Mouse (Mus musculus) heart, embryonic 10.5 days (tissue): ENCODE measurements around the gene Lonp1. TPM values are rescaled to one million over a fixed set of nuclear protein-coding genes. Genes with fewer than 3 reads are reported as not detected.
A peak's percentile ranks its signal among the peaks of the same experiment; 100 is the strongest.

Experiments used
- DNase-seq: peaks from one replicate; pipeline ENCODE4 v3.0.0-alpha.2; 2017; ENCODE audit warnings: low spot score
- H3K27ac ChIP-seq: fragments of 300-500 bp; sonication (generic); 2 replicates; pipeline ENCODE4 v1.5.1; 2016; ENCODE audit warnings: mild to moderate bottlenecking
- H3K27me3 ChIP-seq: fragments of 300-500 bp; sonication (generic); 2 replicates; pipeline ENCODE4 v1.6.1; 2016; ENCODE audit warnings: mild to moderate bottlenecking; ENCODE audit not compliant: poor library complexity, insufficient read depth, severe bottlenecking
- H3K36me3 ChIP-seq: fragments of 300-500 bp; sonication (generic); 2 replicates; pipeline ENCODE4 v1.6.1; 2016; ENCODE audit warnings: mild to moderate bottlenecking, moderate library complexity
- H3K4me1 ChIP-seq: fragments of 300-500 bp; sonication (generic); 2 replicates; pipeline ENCODE4 v1.6.1; 2016; ENCODE audit warnings: mild to moderate bottlenecking
- H3K4me3 ChIP-seq: fragments of 300-500 bp; sonication (generic); 2 replicates; pipeline ENCODE4 v1.5.1; 2016; ENCODE audit warnings: mild to moderate bottlenecking, moderate library complexity
- H3K9me3 ChIP-seq: fragments of 300-500 bp; sonication (generic); 2 replicates; pipeline ENCODE4 v1.6.1; 2016; ENCODE audit warnings: mild to moderate bottlenecking, moderate library complexity
- WGBS: fragments of 180-500 bp; shearing (Covaris S2); methylation state at CpG from one replicate; pipeline ENCODE4 v1.1.7; 2016; 5-methylcytosine and 5-hydroxymethylcytosine counted together
- polyA plus RNA-seq: library from polyadenylated mRNA; unstranded; fragments of >200 nt; fragmentation: Nextera tagmentation; extraction: Ambion mirVana; gene quantifications from 2 replicates; pipeline ENCODE4 v1.2.1, GENCODE M21; 2016

The Lonp1 gene
- polyA plus RNA-seq, 1 experiment from 2014 or later = 65.1 TPM

DNA sequence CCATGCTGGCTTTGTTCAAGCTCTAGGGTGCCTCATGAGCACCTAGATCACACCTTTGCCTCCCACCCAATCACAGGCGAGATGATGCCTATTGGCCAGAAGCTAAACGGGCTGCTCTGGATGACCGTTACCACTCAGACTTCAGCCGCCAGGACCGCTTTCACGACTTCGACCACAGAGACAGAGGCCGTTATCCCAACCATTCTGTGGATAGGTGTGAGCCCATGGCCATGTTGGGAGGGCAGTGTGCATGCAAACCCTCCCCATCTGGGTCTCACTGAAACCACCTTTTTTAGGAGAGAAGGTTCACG is 22.7 kb downstream of the Lonp1 start:
- Histone ChIP-seq H3K4me1 (peaks cover 12% of the 10 kb centered on the region), H3K4me3 (no peak overlapping the region), H3K9me3 (no peaks in the 10 kb centered on the region), H3K27ac (no peak overlapping the region), H3K27me3 (no peaks in the 10 kb centered on the region), H3K36me3 (peaks cover 89% of the 10 kb centered on the region)
- 86% methylated on average over 9 of the region's 9 CpGs for WGBS
- no peak for DNase-seq

DNA sequence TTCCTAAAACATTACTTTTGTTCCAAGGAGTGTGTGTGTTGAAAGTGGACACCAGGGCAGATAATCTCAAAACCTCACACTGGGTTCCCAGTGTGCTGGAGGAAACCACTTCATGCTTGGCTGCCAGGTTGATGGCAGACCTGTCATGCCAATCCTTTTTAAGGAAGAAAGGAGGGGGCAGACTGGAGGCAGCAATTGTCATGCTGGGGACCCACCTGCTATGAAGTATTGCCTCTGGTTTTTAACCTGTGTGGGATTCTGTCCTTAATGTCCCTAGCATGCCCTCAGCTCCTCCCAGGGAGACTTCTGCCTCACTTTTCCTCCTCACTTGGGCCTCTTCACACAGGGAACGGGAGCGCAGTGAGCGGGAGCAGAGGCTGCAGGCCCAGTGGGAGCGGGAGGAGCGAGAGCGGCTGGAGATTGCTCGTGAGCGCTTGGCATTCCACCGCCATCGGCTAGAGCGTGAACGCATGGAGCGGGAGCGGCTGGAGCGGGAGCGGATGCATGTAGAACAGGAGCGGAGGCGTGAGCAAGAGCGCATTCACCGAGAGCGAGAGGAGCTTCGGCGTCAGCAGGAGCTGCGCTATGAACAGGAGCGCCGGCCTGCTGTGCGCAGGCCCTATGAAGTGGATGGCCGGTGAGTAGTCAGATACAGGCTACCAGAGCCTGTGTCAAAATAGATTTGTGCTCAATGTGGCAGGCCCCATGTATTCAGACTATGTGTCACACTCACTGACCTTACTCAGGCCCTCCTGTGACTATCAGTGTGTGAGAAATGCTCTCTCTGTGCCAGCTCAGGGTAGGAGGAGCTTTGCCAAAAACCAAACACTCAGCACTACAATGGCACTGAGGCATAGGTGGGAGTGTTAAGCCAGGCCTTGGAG is 23.3 kb downstream of the Lonp1 start:
- WGBS = 94% methylated on average over 28 of the region's 28 CpGs
- Histone ChIP-seq H3K27ac (no peak overlapping the region), H3K9me3 (no peaks in the 10 kb centered on the region)

DNA sequence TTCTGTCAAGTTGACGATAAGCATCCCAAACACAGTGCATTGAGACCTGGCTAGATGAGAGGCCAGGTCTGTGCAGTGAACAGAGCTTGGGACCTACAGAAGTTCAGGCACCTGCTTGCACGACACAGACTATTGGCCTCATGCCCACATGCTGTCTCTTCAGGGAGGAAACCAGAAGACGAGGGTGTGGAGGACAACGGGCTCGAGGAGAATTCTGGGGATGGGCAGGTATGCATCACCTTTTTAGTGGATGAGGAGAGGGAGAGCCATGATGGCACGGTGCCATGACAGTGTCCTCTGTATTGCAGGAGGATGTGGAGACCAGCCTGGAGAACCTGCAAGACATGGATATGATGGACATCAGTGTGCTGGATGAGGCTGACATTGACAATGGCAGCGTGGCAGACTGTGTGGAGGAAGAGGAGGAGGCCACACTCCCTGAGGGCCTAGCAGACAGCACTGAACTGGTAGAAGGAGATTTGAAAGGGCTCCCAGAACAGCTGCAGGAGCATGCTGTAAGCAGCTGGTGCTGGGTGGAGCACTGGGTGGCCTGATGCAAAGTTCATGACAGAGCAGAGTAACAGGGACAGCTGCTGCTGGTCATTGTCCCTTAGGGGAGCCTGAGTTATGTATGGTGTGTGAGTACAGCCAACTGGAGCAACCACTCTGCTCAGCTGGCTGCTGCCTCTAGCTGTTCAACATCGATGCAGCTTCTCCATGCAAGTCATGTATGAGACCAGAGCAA is 33.0 kb downstream of the Lonp1 start:
- Histone ChIP-seq H3K4me3 (no peak overlapping the region), H3K4me1 (no peaks in the 10 kb centered on the region), H3K27me3 (no peaks in the 10 kb centered on the region), H3K9me3 (no peaks in the 10 kb centered on the region), H3K36me3 (peaks cover 97% of the 10 kb centered on the region), H3K27ac (no peak overlapping the region)
- no peak for DNase-seq
- WGBS = 92% methylated on average over 8 of the region's 8 CpGs

More for the DNA sequence above, 23.3 kb downstream of the Lonp1 start:
- H3K27me3 ChIP-seq = no peaks in the 10 kb centered on the region
- H3K4me1 ChIP-seq = peaks cover 6% of the 10 kb centered on the region
- no peak for DNase-seq
- H3K4me3 ChIP-seq = no peak overlapping the region
- peaks cover 89% of the 10 kb centered on the region for H3K36me3 ChIP-seq

DNA sequence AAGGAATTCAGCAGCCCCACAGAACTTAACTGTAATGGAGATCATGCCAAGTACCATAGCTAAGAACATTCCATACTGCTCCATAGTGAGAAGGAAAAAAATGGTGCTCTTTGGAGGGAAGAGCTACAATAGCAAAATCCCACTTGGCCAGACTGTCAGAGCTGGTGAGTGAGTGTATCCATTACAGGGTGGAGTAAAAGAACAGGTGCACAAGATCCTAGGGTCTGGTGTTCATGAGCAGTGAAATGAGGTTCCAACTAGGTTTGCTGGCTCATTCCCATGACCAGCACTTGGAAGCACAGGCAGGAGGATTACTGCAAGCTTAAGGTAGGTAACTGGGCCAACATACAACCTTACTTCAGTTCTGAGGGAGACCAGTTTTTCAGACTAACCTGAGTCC is 34.1 kb downstream of the Lonp1 start:
- H3K27me3 ChIP-seq = no peaks in the 10 kb centered on the region
- H3K36me3 ChIP-seq = peaks cover 100% of the 10 kb centered on the region
- H3K9me3 ChIP-seq = no peaks in the 10 kb centered on the region
- no peaks in the 10 kb centered on the region for H3K4me1 ChIP-seq
- H3K4me3 ChIP-seq = no peak overlapping the region
- no peak overlapping the region for H3K27ac ChIP-seq
- no peak for DNase-seq

DNA sequence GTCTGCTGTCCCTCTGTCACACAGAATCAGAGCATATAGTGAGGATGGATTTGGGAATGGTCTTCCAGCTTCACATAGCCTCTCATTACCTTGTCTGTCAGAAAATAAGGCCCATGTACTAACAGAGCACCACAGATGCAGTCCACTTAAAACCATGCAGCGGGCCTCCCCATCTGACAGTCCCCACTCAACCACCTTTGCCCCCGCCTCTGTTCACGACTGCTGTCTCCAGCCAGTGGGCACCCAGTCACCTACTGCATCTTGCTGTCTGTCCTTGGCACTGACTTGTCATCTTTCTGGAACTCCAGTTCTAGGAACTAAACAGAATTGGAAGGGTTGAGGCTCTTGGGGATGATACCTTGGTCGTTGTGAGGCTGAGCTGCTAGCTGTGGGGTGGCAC is 37.8 kb downstream of the Lonp1 start:
- 99% methylated on average over 4 of the region's 4 CpGs for WGBS
- no peaks in the 10 kb centered on the region for H3K27me3 ChIP-seq

DNA sequence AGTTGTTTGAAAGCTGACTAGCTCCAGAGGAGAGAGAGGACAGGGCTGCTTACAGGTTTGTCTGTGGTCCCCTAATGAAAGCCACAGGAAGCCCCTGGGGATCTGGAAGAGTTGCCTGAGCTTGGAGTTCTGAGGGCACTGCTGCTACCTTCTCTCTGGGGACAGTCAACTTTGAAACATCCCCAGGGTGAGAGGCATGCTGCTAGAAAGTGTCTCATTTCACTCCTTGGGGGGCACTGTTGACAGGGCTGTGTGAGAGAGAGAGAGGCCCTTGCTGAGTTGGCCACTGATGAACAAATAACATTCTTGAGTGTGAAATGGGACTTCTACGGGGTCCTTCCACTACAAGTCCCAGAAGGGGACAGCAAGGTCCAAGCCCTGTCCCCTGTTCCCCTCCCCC is 38.9 kb downstream of the Lonp1 start:
- Histone ChIP-seq H3K27ac (no peak overlapping the region), H3K9me3 (no peaks in the 10 kb centered on the region), H3K4me3 (no peak overlapping the region), H3K4me1 (peaks cover 23% of the 10 kb centered on the region), H3K27me3 (no peaks in the 10 kb centered on the region), H3K36me3 (peaks cover 69% of the 10 kb centered on the region)
- whole genome bisulfite sequencing = 88% methylated on average over 1 of the region's 1 CpGs
- no peak for DNase-seq

More for the DNA sequence above, 37.8 kb downstream of the Lonp1 start:
- H3K9me3 ChIP-seq = no peaks in the 10 kb centered on the region
- H3K36me3 ChIP-seq = peaks cover 78% of the 10 kb centered on the region
- no peak overlapping the region for H3K27ac ChIP-seq
- DNase-seq = no peak
- H3K4me1 ChIP-seq = peaks cover 16% of the 10 kb centered on the region
- no peak overlapping the region for H3K4me3 ChIP-seq

DNA sequence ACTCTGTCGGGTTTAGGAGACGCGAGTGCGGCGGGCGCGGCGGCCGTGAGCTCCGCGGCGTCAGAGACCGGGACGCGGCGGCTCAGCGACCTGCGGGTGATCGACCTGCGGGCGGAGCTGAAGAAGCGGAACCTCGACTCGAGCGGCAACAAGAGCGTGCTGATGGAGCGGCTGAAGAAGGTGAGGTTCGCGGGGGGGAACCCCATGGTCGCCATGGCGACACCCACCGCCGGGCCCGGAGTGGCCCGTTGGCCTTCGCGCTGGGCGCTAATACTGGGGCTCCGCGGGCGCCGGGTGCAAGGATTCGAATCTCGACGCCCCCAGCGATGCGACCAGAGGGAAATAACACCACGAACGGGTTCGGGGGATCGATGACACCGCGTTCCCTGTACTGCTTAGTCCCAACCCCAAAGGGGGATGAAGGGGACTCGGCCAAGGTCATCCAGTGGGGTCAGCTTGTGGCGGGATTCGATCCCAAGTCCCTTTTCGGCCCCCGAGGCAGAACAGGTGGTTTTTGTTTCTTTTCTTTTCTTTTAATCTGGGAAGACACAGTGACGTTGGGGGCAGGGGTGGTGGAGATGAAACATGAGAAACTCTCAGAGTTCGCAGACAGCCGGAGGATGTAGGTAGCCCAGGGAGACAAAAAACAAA is 41.4 kb downstream of the Lonp1 start:
- peak; percentile 79 for DNase-seq
- WGBS = under 1% methylated on average over 61 of the region's 61 CpGs
- Histone ChIP-seq H3K36me3 (peaks cover 69% of the 10 kb centered on the region), H3K4me1 (peaks cover 35% of the 10 kb centered on the region), H3K27ac (peak overlapping the region; percentile 92), H3K9me3 (no peaks in the 10 kb centered on the region), H3K4me3 (peak overlapping the region; percentile 90), H3K27me3 (no peaks in the 10 kb centered on the region)

DNA sequence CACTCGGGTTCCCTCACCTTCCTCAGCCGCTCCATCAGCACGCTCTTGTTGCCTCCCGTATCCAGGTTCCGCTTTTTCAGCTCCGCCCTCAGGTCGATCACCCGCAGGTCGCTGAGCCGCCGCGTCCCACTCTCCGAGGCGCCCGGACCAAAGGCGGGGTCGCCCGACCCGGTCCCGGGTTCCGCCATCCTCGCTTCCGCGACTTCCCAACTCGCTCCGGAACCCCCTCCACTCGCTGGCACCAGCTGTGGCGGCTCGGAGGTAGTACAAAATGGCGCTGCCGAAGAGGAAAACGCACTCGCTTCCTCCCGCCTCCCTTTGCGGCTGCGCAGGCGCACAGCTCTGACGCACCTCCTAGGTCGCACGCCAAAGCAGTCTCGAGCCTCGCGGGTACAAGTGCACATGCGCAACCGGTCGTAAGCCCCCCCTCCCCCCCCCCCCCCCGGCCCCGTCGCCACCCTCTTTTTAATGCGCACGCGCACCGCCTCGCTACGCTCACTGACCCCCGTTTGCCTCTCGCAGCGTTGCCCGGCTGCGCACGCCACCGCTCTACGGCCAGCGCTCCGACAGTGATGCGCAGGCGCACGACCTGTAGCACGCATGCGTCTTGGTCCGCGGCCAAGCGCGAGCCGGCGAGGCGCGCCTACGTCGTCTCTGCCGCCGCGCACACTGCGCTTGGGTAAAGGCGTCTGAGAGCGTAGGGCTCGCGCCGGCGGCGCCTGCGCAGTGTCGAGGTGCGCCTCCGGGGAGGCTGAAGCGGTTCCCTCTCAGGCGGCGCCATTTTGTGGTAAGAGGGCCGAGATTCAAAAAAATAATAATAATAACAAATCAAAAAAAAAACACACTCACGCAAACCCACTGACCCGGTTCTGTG is 42.2 kb downstream of the Lonp1 start, which contains the start of the genes Safb2 and Safb:
Gene Safb2, minus strand, starts transcription at position 329 of the 874 bp plus-strand sequence.
Gene Safb, plus strand, starts transcription at position 569 of the 874 bp plus-strand sequence.
- H3K36me3 ChIP-seq = peaks cover 69% of the 10 kb centered on the region
- peak; percentile 99 for DNase-seq
- H3K4me3 ChIP-seq = peak within 1 kb of the TSS; percentile 90
- peak within 1 kb of the TSS; percentile 92 for H3K27ac ChIP-seq
- peaks cover 35% of the 10 kb centered on the region for H3K4me1 ChIP-seq
- H3K27me3 ChIP-seq = no peaks in the 10 kb centered on the region
- under 1% methylated on average over 86 of the region's 101 CpGs for WGBS
- no peaks in the 10 kb centered on the region for H3K9me3 ChIP-seq

DNA sequence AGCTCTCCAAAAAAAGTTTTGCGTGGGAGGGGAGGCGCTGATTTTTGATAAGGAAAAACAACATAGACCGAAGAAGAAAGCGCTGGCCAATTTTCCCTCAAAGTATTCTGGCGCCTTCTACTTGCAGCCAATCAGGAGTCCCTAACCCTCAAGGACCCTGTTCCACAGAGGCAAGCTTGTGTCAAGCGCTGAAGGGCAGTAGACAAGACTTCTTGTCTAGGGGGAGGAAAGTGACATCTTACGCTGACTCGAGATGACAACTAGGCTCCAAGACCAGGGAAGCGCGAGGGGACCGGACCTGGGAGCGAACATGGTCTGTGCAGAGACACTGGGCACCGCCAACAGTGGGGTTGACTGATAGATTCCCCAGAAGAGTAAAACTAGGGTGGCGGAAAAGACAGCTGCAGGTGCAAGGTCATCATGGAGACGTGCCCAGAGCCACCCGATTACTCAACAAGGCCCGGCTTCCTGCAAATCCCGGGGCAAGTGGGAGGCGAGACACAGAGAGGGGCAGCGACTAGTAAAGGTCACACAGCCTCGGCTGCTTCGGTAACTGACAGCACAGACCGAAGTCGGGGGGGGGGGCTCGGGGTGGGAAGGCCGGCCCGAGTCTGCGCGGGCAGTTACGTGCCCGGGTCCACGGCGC is 43.0 kb downstream of the Lonp1 start:
- peaks cover 69% of the 10 kb centered on the region for H3K36me3 ChIP-seq
- H3K4me3 ChIP-seq = peak overlapping the region; percentile 90
- WGBS = 2% methylated on average over 33 of the region's 33 CpGs
- H3K9me3 ChIP-seq = no peaks in the 10 kb centered on the region
- peaks cover 35% of the 10 kb centered on the region for H3K4me1 ChIP-seq
- peak; percentile 79 for DNase-seq
- H3K27me3 ChIP-seq = no peaks in the 10 kb centered on the region
- H3K27ac ChIP-seq = peak overlapping the region; percentile 92

DNA sequence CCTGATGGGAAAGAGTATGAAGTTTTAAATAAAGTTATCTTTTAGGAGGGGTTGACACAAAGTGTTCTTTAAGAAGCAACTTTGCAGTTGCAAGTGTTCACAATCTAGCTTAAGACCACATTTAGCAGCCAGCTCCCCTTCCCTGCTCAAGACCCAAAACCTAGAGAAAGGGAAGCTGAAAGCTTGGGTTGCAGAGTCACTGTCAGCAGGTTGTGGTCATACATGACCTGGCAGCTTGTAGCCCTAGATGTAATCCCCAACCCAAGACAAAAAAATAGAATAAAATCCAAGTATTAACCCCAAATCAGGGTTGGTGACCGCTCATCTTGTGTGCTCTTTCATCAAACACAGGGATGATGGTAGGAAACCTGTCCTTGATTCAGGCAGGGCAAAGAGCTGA is 43.6 kb downstream of the Lonp1 start:
- DNase-seq = no peak
- no peaks in the 10 kb centered on the region for H3K27me3 ChIP-seq
- H3K27ac ChIP-seq = peak overlapping the region; percentile 92
- WGBS = 86% methylated on average over 1 of the region's 1 CpGs
- peak overlapping the region; percentile 90 for H3K4me3 ChIP-seq
- no peaks in the 10 kb centered on the region for H3K9me3 ChIP-seq
- peaks cover 69% of the 10 kb centered on the region for H3K36me3 ChIP-seq
- H3K4me1 ChIP-seq = peaks cover 35% of the 10 kb centered on the region

DNA sequence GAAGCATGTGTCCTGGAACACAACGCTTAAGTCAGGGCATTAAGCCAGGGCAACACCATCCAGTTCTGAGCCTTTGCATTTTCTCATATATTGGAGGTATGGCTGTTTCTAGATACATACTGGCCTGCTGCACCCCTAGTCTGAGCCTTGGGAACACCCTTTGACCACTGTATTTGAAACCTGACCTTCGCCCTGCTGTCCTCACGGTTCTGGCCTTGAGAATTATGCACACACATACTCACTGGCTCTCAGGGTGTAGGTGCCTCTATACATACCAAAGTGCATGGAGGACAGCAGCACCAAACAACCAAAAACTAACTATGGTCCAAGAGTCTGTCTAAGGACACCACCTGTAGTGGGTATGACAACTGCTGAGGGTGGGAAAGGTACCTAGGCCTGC is 53.7 kb downstream of the Lonp1 start:
- Histone ChIP-seq H3K27ac (no peak overlapping the region), H3K27me3 (no peaks in the 10 kb centered on the region), H3K4me1 (no peaks in the 10 kb centered on the region), H3K9me3 (no peaks in the 10 kb centered on the region), H3K36me3 (peaks cover 95% of the 10 kb centered on the region), H3K4me3 (no peak overlapping the region)
- DNase-seq = no peak
- WGBS = 86% methylated on average over 3 of the region's 3 CpGs

DNA sequence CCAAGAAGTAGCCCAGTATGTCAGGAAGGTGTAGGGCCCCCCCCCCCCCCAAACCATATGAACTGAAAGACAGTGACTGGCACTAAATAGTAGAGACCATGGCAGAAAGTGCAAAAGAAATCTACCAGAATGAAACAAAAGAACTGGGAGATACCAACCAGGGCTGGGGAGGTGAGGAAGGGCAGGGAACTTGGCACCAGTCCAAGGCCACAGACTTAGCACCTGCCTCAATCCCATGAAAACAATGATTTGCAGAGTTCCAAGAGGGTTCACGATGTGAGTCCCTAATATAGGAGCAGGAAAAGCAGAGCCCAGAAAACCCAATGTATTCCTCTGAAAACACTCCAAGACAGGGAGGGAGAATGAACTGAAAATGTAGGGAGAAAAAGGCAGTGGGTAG is 54.5 kb downstream of the Lonp1 start:
- Histone ChIP-seq H3K4me1 (no peaks in the 10 kb centered on the region), H3K4me3 (no peak overlapping the region), H3K9me3 (no peaks in the 10 kb centered on the region), H3K36me3 (peaks cover 95% of the 10 kb centered on the region), H3K27ac (no peak overlapping the region), H3K27me3 (no peaks in the 10 kb centered on the region)
- DNase-seq = no peak
- 95% methylated on average over 1 of the region's 1 CpGs for WGBS
